Comparison of ENCODE assay signal across 12 mouse cellular contexts in genomic region chr2:33871181-33871520, GRCm38 (mm10). TPM values are rescaled to one million over a fixed set of nuclear protein-coding genes. Genes with fewer than 3 reads are reported as not detected.
DNase-seq lines count a peak whose midpoint lies in the region; ATAC-seq lines count a peak whose summit lies in the region.
"Had no signal": no experiment of that assay in that cellular context is flagged by ENCODE, and none has a peak within 500 bp of the region (broad histone marks: within the 10 kb centered on the region; RNA-seq: fewer than 3 reads in every experiment).

No protein-coding gene starts in this region.

- DNase-seq in heart, adult 11 months: no peak
- no peak for DNase-seq in midbrain, embryonic 10.5 days (ENCODE audit: low spot score)
- DNase-seq in midbrain, embryonic 11.5 days (ENCODE audit: low spot score, missing footprints): no peak
- DNase-seq in yolk sac, embryonic 10.5 days (ENCODE audit: low spot score): no peak
- no peak for DNase-seq in left cerebral cortex, adult 11 months (ENCODE audit: low spot score)
- DNase-seq: cerebellum, adult 11-12 months; layer of hippocampus, postnatal 36 days; lung, postnatal 4 days had no signal

- H3K9ac ChIP-seq in heart, embryonic 16.5 days (ENCODE audit: low read length): no peak overlapping the region
- no peak overlapping the region for H3K9ac ChIP-seq in midbrain, embryonic 11.5 days (ENCODE audit: low read length)
- peak overlapping the region; percentile 13; the same call in 1 of the 2 replicates for H3K9ac ChIP-seq in limb, embryonic 13.5 days
- no peak overlapping the region for H3K9ac ChIP-seq in stomach, embryonic 15.5 days

- peak overlapping the region; percentile 88 for H3K27ac ChIP-seq in heart, embryonic 16.5 days (ENCODE audit: low read length)
- H3K27ac ChIP-seq in midbrain, embryonic 10.5 days (replicated peaks): peak overlapping the region; percentile 46; the same call in 1 of the 2 replicates
- no peak overlapping the region for H3K27ac ChIP-seq in midbrain, embryonic 11.5 days (ENCODE audit: low read depth, low read length)
- H3K27ac ChIP-seq in limb, embryonic 13.5 days: peak overlapping the region; percentile 70
- peak overlapping the region; percentile 72 for H3K27ac ChIP-seq in stomach, embryonic 15.5 days

- WGBS in heart, embryonic 16.5 days: 93% methylated on average over 4 of the region's 4 CpGs
- WGBS in midbrain, embryonic 10.5 days: 87% methylated on average over 4 of the region's 4 CpGs
- 79% methylated on average over 4 of the region's 4 CpGs for WGBS in midbrain, embryonic 11.5 days
- WGBS in limb, embryonic 13.5 days: 72% methylated on average over 4 of the region's 4 CpGs
- WGBS in stomach, embryonic 15.5 days: 78% methylated on average over 4 of the region's 4 CpGs

- H3K4me1 ChIP-seq in heart, embryonic 16.5 days (ENCODE audit: control insufficient read depth, insufficient read depth, low read length): peaks cover 29% of the 10 kb centered on the region
- peaks cover 52% of the 10 kb centered on the region for H3K4me1 ChIP-seq in midbrain, embryonic 10.5 days
- H3K4me1 ChIP-seq in midbrain, embryonic 11.5 days (ENCODE audit: control insufficient read depth, insufficient read depth, low read length): peaks cover 21% of the 10 kb centered on the region
- peaks cover 79% of the 10 kb centered on the region for H3K4me1 ChIP-seq in limb, embryonic 13.5 days
- peaks cover 38% of the 10 kb centered on the region for H3K4me1 ChIP-seq in stomach, embryonic 15.5 days

- no peak overlapping the region for H3K4me3 ChIP-seq in heart, embryonic 16.5 days (ENCODE audit: low read length)
- H3K4me3 ChIP-seq in midbrain, embryonic 10.5 days: no peak overlapping the region
- no peak overlapping the region for H3K4me3 ChIP-seq in midbrain, embryonic 11.5 days (ENCODE audit: low read depth, low read length)
- H3K4me3 ChIP-seq in limb, embryonic 13.5 days: no peak overlapping the region
- H3K4me3 ChIP-seq in stomach, embryonic 15.5 days (replicated peaks): no peak overlapping the region

- no peak for ATAC-seq in heart, embryonic 16.5 days (replicated peaks; ENCODE audit: extremely low read depth, insufficient read depth, low FRiP score)
- no peak for ATAC-seq in midbrain, embryonic 11.5 days (ENCODE audit: low FRiP score)
- no peak for ATAC-seq in limb, embryonic 13.5 days (ENCODE audit: low FRiP score, low read depth)
- ATAC-seq in stomach, embryonic 15.5 days (ENCODE audit: insufficient read depth, low FRiP score, low read depth): no peak

- H3K4me2 ChIP-seq in heart, embryonic 16.5 days (ENCODE audit: low read depth, low read length): no peak overlapping the region; the same call in 1 of the 2 replicates
- H3K4me2 ChIP-seq in midbrain, embryonic 11.5 days: no peak overlapping the region
- peak overlapping the region; percentile 28 for H3K4me2 ChIP-seq in limb, embryonic 13.5 days (replicated peaks)
- H3K4me2 ChIP-seq in stomach, embryonic 15.5 days: no peak overlapping the region

- peaks cover 13% of the 10 kb centered on the region for H3K36me3 ChIP-seq in heart, embryonic 16.5 days (ENCODE audit: control insufficient read depth, insufficient read depth)
- H3K36me3 ChIP-seq in midbrain, embryonic 10.5 days: peaks cover 44% of the 10 kb centered on the region
- peaks cover 29% of the 10 kb centered on the region for H3K36me3 ChIP-seq in midbrain, embryonic 11.5 days (ENCODE audit: control insufficient read depth, insufficient read depth, low read length)
- peaks cover 30% of the 10 kb centered on the region for H3K36me3 ChIP-seq in limb, embryonic 13.5 days
- H3K36me3 ChIP-seq in stomach, embryonic 15.5 days: peaks cover 8% of the 10 kb centered on the region

- H3K9me3 ChIP-seq in heart, embryonic 16.5 days (replicated peaks; ENCODE audit: control insufficient read depth, low read length): peaks cover 9% of the 10 kb centered on the region
- peaks cover 14% of the 10 kb centered on the region; the same call in 1 of the 2 replicates for H3K9me3 ChIP-seq in midbrain, embryonic 10.5 days (replicated peaks)
- H3K9me3 ChIP-seq in midbrain, embryonic 11.5 days (ENCODE audit: control insufficient read depth, low read length): no peaks in the 10 kb centered on the region
- 0 out of 2 replicates have a peak, but pooled peaks cover 9% of the 10 kb centered on the region for H3K9me3 ChIP-seq in limb, embryonic 13.5 days
- H3K9me3 ChIP-seq in stomach, embryonic 15.5 days: no peaks in the 10 kb centered on the region

- H3K27me3 ChIP-seq in heart, embryonic 16.5 days (ENCODE audit: control insufficient read depth, insufficient read depth, low read length): no peaks in the 10 kb centered on the region
- peaks cover 50% of the 10 kb centered on the region for H3K27me3 ChIP-seq in midbrain, embryonic 10.5 days (ENCODE audit: low read depth, poor library complexity, severe bottlenecking)
- no peaks in the 10 kb centered on the region for H3K27me3 ChIP-seq in midbrain, embryonic 11.5 days (ENCODE audit: control insufficient read depth, insufficient read depth, low read length)
- H3K27me3 ChIP-seq in limb, embryonic 13.5 days: no peaks in the 10 kb centered on the region
- no peaks in the 10 kb centered on the region for H3K27me3 ChIP-seq in stomach, embryonic 15.5 days (replicated peaks)
- H3K27me3 ChIP-seq: CH12.LX had no signal

RNA-seq across cellular contexts. Expression of gene Mvb12b, which starts 16.6 kb away (rescaled TPM):
- 10.1 and 10.9 TPM in 2 replicates for polyA plus RNA-seq in heart, embryonic 16.5 days (2015; fragmentation: Nextera tagmentation; extraction: Ambion mirVana)
- polyA plus RNA-seq in midbrain, embryonic 10.5 days (2016; fragmentation: Nextera tagmentation; extraction: Ambion mirVana): 19.0 and 23.5 TPM in 2 replicates
- polyA plus RNA-seq in midbrain, embryonic 11.5 days (2014; fragmentation: Nextera tagmentation; extraction: Ambion mirVana): 36.6 and 38.1 TPM in 2 replicates
- polyA plus RNA-seq in limb, embryonic 13.5 days (2015; fragmentation: Nextera tagmentation; extraction: Ambion mirVana): 22.6 and 23.8 TPM in 2 replicates
- 17.8 and 19.9 TPM in 2 replicates for polyA plus RNA-seq in stomach, embryonic 15.5 days (2015; fragmentation: Nextera tagmentation; extraction: Ambion mirVana)
